Mouse (Mus musculus): ENCODE data around the gene Tex33. TPM values are rescaled to one million over a fixed set of nuclear protein-coding genes. Genes with fewer than 3 reads are reported as not detected.

Gene Tex33
- total RNA-seq, 1 experiment from 2014 or later: not detected

DNA sequence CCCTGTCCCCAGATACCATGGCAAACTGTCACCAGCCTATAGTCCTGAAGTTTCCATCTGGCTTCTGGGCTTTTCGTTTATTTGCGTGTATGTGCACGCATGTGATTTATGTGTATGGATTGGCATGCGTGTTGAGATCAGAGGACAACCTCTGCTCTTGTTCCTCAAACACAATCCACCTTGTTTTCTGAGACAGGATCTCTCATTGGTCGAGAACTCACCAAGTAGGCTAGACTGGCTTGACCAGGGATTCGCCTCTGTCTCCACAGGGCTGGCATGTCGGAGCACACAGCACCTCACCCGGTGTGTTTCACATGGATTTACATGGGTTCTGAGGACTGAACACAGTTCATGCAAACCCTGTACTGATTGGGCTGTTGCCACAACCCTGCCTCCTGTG lies 18.4 kb upstream of the Tex33 start:
- DNase-seq: no peak

DNA sequence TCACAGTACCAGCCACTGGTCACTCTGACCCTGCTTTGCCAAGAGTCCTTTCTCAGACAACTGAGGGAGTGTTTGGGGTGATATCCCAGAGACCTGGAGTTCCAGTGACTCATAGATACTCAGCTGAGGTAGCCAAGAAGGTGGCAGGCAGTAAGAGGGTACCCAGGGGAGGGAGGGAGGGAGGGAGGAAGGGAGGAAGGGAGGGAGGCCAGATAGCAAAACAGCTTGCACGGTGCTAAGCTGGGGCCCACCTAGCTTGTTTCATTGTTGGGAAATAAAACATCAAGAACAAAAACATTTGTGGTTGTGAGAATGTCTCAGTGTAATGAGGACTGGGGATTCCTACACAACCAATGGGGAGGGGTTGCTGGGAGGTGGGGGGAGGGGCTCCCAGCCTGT lies 18.0 kb upstream of the Tex33 start:
- DNase-seq: no peak

DNA sequence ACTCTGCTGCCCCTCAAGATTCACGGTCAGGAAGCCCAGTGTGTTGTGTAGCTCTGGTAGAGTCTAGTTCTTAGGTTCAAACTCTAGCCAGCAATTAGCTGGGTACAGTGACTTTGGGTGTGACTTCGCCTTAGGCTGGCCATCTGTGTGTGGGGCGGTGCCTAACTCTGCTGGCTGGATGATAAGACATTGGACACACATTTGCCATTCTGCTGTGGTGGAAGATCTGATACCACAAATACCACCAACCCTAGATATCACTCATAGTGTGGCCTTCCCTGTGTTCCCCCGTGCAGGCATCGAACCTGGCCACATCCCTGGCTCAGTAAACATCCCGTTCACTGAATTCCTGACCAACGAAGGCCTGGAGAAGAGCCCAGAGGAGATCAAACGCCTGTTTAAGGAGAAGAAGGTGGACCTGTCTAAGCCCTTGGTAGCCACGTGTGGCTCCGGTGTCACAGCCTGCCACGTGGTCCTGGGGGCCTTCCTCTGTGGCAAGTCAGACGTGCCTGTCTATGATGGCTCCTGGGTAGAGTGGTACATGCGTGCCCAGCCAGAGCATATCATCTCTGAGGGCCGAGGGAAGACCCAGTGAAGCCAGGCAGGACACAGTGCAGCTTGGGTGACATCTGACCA lies 17.5 kb upstream of the Tex33 start:
- no peak for DNase-seq

- DNase-seq: no peak
Observed at GRCm38 (mm10) chr15:78409570-78410052, 13.9 kb upstream of the Tex33 start.

- peak; percentile 87 for DNase-seq
Observed at GRCm38 (mm10) chr15:78406293-78406934, 10.7 kb upstream of the Tex33 start, which contains the start of gene Mpst. Gene Mpst (plus strand): TSS chr15:78406416.

DNA sequence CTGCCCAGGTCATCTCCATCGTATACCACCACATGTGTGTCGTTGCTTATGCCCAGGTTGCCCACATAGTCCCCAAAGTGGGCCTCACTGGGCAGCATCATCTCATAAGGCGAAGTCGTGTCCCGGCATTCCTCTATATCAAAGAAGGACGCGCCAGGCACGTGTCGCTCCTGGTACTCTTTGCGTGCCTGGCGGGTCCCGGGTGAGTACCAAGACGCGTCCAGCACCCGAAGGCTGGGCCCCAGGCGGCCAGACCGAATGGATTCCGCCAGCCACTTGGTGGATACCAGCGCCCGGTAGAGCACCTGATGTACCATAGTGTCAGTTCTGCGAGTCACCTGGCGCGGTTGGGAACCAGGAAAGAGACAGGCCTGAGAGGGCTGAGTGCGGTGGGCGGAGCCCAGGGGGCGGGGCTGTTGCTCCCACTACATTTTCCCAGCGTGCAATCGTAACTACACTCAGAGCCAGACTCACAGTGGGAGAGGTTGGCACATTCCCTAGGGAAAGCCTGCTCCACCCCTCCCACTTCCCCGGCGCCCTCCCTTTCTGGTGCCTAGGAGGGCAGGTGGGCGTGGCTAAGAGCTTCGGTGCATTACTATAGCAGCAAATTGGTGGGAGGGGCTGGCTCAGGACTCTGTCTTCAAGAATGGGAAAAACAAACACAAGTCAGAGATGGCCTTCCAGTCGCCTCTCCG lies 10.0 kb upstream of the Tex33 start, which contains the start of gene Tst:
Gene Tst (minus strand): TSS at position 391 of the 695 bp plus-strand sequence.
- peak; percentile 93 for DNase-seq

DNA sequence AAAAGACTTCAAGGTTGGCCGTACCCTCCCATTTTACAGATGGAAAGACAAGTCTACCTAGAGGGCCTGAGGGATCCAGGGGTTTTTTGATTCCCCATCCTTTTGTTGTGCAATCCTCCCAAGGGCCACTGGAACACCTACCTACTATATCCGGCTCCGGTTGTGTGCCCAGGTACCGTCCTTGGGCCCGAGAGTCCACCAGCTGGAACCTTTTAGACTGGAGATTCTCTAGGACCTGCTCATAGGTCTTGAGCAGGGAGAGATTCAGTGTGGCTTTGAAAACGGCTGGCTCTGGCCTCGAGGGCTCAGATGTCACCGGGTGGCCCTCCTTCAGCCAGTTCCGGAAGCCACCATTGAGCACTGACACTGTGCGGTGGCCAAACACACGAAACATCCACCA lies 9.4 kb upstream of the Tex33 start:
- no peak for DNase-seq

DNA sequence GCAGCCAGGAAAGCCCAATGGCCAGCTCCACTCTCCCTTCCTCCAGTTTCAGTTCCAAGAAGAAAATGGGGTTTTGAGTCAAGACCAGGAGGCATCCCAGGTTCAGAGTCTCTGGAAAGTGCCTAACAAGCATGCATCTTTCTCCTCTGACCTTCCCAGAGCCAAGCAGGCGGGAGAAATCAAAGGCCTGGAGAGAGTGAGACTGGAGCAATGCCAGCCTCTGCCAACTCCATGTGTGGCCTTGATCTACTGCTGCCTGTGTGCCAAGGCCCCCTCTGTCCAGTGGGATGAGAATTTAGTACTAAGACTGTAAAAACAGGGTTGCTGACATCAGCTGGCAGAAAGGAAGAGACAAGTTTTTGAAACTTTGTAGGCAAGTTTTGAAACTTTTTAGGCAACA lies 8.2 kb upstream of the Tex33 start:
- DNase-seq: peak; percentile 84

DNA sequence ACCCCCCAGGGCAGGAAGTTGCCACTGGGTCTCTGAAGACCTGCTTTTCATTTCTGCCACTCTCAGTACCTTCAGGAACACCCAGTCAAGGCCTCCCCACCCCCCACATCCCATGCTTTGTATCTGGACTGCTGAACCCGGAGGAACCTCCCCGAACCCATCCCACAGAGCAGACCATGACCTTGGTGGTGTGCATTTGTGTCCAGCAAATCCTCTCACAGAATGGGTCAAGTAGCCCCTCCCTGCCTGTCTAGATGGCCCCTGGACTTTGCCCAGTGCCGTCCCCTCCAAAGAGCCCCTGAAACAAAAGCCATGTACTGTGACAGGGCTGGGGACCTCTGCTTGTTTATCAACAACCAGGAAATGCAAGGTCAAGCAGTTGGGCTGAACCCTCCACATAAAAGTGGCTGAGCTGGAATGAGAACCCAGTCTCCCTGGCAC lies 7.6 kb upstream of the Tex33 start:
- DNase-seq: peak; percentile 72

DNA sequence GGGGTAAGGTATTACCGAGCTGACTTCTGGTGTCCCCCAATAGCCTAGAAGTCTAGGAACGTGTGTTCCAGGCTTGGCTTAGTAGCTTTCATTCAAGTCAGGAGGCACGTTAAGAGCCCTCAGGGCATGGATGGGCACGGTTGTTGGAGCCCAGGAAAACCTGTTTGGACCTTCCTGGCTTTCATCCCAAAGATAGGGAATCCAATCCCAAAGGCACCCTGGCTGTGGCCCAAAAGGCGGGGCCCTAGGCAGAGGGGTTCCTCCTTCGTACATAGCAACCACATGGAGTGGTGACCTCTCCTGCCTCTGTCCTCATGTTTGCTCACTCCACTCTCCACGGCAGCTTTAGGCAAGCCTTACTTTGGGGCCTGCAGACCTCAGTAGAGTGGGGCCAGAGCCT lies 6.7 kb upstream of the Tex33 start:
- peak; percentile 76 for DNase-seq

DNA sequence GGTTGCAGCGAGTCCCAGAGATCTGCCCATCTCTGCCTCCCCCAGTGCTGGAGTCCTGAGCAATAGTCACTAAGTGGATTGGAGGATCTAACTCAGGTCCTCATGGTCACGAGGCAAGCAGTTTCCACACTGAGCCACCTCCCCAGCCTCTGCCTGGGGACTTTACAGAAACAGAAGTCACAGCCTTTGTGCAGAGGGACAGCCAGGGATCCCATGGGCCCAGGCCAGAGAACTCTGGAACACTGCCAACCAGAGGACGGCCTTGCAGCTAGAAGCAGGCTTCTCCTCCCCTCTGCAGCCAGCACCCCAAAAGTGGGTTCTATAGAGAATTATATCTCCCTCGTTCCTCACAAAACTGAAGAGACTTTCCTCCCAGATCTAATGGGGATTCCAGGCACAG lies 6.2 kb upstream of the Tex33 start:
- DNase-seq: peak; percentile 86

DNA sequence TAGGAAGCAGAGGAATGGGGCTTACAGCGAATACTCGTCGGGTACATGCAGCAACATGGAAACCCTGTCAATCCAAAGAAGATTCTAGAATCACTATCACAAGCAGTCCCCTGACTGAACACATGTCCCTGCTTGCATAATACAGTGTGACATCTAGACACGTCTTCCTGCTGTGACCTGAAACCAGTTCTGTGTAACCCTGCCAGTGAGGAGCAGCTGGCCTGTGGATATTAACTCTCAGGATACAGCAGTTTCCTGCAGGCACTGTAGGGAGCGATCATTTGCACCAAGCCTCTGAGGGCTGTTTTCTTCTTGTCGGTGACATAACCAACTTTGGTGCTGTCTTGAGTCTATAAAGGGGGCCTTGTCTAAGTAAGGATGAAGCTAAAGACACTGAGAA lies 5.6 kb upstream of the Tex33 start:
- no peak for DNase-seq

- DNase-seq: no peak
Observed at GRCm38 (mm10) chr15:78390855-78391254, 4.9 kb downstream of the Tex33 start.

GRCm38 (mm10) chr15:78385564-78385963 lies 10.1 kb downstream of the Tex33 start:
- no peak for DNase-seq

GRCm38 (mm10) chr15:78384220-78385116 lies 11.2 kb downstream of the Tex33 start:
- DNase-seq: no peak

DNA sequence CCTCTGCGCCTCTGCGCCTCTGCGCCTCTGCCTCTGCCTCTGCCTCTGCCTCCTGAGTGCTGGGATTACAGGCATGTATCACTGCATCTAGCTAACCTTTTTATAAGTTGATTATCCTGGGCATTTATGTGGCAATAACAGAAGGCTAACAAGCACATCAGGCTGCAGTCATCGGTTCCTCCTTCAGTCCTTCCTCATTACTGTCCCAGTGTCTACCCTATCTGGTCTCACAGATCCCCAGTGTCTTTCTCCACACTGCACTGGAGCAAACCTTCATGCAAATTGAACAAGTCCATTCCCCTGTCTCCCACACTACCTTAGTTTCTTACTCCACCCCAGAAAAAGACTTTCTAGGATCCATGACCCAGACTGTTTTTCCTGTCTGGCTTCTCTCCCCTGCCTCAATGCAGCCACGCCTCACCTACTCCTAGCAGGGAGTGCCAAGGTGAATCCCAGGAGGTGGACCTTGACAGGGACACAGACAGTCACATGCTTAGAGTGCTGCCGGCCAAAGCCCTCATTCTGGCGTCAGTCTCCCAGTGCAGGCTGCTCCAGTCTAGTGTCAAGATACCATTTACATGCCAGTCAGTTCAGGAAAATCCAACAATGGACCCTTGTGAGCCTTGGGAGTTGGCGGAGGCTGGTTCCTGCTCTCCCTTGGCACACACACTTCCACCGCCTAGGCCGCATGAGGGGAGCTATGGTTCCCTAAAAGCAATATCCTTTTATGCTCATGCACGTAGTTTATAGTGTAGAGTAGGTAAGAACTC lies 12.1 kb downstream of the Tex33 start:
- DNase-seq: no peak

- no peak for DNase-seq
Observed at GRCm38 (mm10) chr15:78382115-78382514, 13.6 kb downstream of the Tex33 start.

DNA sequence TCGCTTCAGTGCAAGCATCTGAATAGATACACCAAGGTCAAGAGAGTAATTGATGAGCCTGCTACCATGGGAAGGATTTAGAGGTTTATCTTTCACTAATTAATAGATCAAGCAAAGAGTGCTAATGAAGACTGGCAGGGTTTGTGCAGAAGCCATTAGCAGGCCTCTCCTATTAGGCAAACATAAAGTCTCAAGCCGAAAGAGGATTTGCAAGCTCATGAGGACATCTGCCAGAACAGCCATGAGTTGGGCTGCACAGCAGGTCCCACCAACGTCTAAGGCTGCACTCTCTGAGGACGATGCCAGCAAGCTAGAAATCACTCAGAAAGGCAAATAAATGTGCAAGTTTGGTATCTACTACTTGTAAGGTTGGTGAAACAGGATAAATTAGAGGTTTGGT lies 15.0 kb downstream of the Tex33 start:
- no peak for DNase-seq

DNA sequence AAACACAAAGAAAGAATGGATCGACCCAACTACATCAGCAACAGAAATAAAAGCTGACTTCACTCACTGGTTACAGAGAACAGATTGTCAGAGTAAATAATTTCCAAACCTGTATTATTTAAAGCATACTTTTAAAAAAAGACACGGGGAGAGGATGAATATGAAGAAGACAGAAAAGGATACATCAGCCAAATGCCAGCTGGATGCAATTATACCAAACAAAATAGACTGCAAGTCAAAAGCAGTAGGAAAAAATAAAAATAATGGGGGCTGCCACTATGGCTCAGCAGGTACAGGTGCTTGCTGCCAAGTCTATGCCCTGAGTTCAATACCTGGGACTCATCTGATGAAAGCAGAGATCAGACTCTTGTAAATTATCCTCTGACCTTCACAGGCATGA lies 15.5 kb downstream of the Tex33 start:
- no peak for DNase-seq

GRCm38 (mm10) chr15:78378556-78378955 lies 17.2 kb downstream of the Tex33 start:
- DNase-seq: no peak

DNA sequence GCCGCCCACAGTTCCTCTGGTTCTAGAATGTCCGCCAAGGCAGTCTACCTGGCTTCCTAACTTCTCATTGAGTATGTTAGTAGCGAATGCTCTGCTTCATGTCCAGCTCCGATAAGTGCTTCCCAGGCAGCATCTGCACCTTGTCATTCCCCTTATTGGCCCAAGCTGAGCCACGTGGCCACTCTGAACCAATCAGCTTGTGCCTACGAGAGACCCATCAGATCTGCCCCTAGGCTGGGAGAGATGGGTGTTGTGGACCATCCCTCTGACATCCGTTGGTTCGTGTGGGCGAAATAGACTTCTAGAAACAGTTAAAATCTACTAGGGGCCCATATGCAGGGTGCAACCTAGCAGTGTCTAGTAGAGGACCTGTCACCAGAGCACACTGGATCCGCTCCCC lies 17.9 kb downstream of the Tex33 start:
- DNase-seq: no peak

Measured in adrenal gland, postnatal 25 days (tissue).